Mouse (Mus musculus) heart, postnatal 0 days (tissue): ENCODE results near the gene Nobox.

Experiments
- CTCF ChIP-seq: IDR thresholded peaks from 2 replicates; pipeline ENCODE4 v1.5.1; 2016; ENCODE audit warnings: antibody characterized with exemption, control low read depth, low read depth
- EP300 ChIP-seq: IDR thresholded peaks from 2 replicates; pipeline ENCODE4 v1.6.1; 2016; ENCODE audit warnings: antibody characterized with exemption, low read depth

GRCm38 (mm10) chr6:43266356-43266755 is 43.0 kb downstream of the Nobox start:
- no peak for TF ChIP-seq CTCF
- no peak for TF ChIP-seq EP300
